Mouse (Mus musculus) testis, adult 2 months (tissue): ENCODE measurements around the gene Ccndbp1.

Source experiments
- CTCF ChIP-seq: fragments of 200-500 bp; IDR thresholded peaks from 2 replicates; pipeline ENCODE4 v1.5.1; 2012; ENCODE audit warnings: low read depth, mild to moderate bottlenecking, inconsistent platforms, low read length, moderate library complexity; ENCODE audit not compliant: control insufficient read depth, insufficient read depth, insufficient replicate concordance
- POLR2A ChIP-seq: fragments of 200-500 bp; IDR thresholded peaks from 2 replicates; pipeline ENCODE4 v1.6.1; 2012; ENCODE audit warnings: low read depth, mild to moderate bottlenecking, inconsistent platforms, low read length, moderate library complexity; ENCODE audit not compliant: control insufficient read depth

DNA sequence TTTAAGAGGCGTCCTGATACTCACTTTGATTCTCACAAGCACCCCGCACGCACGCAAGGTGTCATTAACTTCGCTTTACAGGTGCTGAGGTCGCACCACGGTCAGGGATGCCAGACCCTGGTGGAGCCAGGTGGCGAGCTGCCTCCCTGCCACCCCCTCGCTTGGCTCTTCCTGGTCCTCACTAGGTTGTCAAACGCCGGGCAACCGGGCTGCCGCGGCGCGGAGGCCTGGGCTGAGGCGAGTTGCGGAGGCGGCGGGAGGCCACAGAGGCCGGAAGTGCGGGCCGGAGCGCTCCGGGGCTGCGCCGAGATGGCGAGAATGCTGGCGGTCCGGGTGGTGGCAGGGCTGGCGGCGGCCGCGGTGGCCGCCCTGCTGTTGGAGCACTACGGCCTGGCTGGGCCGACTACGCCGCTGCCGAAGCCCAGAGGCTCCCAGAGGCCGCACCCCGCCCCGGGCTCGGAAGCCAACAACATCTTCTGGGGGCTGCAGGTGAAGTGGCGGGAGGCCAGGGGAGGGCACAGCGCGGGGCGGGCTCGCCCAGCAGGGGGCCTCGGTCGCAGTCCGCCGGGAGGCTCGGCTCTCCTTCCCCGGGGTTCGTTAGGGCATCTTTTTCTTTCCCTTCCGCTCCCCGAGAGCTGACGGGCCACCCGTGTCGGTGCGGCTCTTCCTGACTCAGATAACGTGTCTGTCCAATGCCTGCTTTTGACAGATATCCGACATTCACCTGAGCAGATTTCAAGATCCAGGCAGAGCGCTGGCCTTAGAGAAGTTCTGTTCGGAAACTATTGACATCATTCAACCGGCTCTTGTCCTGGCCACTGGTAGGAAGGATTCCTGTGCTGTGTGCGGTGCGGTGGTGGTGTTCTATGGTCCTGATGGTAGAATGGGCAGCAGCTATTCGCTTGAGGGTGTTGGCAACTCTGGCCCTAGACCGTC, 30.9 kb upstream of the Ccndbp1 start, which contains the start of gene Tmem62:
- TF ChIP-seq CTCF (no peak), POLR2A (peak; percentile 10; the same call in 1 of the 2 replicates)
